Comparison of ENCODE assay signal across 8 mouse cellular contexts in genomic region chr19:6126789-6127580, GRCm38 (mm10). TPM values are rescaled to one million over a fixed set of nuclear protein-coding genes. Genes with fewer than 3 reads are reported as not detected.
DNase-seq lines count a peak whose midpoint lies in the region; ATAC-seq and TF ChIP-seq lines count a peak whose summit lies in the region.

No protein-coding gene starts in this region.

- H3K27ac ChIP-seq in kidney, embryonic 16.5 days (ENCODE audit: low read length) = peak overlapping the region; percentile 93
- H3K27ac ChIP-seq in brown adipose tissue, adult 24 weeks (replicated peaks; ENCODE audit: low read depth, low read length) = no peak overlapping the region; the same call in 1 of the 2 replicates
- H3K27ac ChIP-seq in hindbrain, postnatal 0 days = peak overlapping the region; percentile 93; the same call in 1 of the 2 replicates
- no peak overlapping the region for H3K27ac ChIP-seq in midbrain, postnatal 0 days (ENCODE audit: low read depth, low read length)

- WGBS in kidney, embryonic 16.5 days = 68% methylated on average over 10 of the region's 10 CpGs
- 75% methylated on average over 10 of the region's 10 CpGs for WGBS in hindbrain, postnatal 0 days
- WGBS in midbrain, postnatal 0 days = 76% methylated on average over 10 of the region's 10 CpGs

- ATAC-seq in kidney, embryonic 16.5 days (ENCODE audit: low FRiP score, low TSS enrichment) = no peak
- ATAC-seq in hindbrain, postnatal 0 days = no peak
- no peak for ATAC-seq in midbrain, postnatal 0 days (ENCODE audit: low FRiP score)

- peaks cover 5% of the 10 kb centered on the region; the same call in 1 of the 2 replicates for H3K4me1 ChIP-seq in kidney, embryonic 16.5 days (ENCODE audit: insufficient read depth, low read length)
- no peaks in the 10 kb centered on the region for H3K4me1 ChIP-seq in brown adipose tissue, adult 24 weeks (ENCODE audit: control insufficient read depth, insufficient read depth, insufficient read length, low read length)
- H3K4me1 ChIP-seq in hindbrain, postnatal 0 days (ENCODE audit: insufficient read depth, low read length) = no peaks in the 10 kb centered on the region
- no peaks in the 10 kb centered on the region for H3K4me1 ChIP-seq in midbrain, postnatal 0 days (ENCODE audit: insufficient read depth, low read length)

- H3K4me2 ChIP-seq in kidney, embryonic 16.5 days (replicated peaks; ENCODE audit: low read depth, low read length) = peak overlapping the region; percentile 64
- peak overlapping the region; percentile 60 for H3K4me2 ChIP-seq in hindbrain, postnatal 0 days (ENCODE audit: low read depth, low read length)
- peak overlapping the region; percentile 51 for H3K4me2 ChIP-seq in midbrain, postnatal 0 days (ENCODE audit: low read depth, low read length, poor library complexity, severe bottlenecking)

- DNase-seq in kidney, postnatal 14 days = no peak
- DNase-seq in hindbrain, postnatal 0 days (ENCODE audit: low spot score) = no peak
- no peak for DNase-seq in midbrain, postnatal 0 days (ENCODE audit: low spot score)
- no peak for DNase-seq in embryo, embryonic 10 days (ENCODE audit: low spot score)
- DNase-seq in spleen, postnatal 36 days (ENCODE audit: low spot score in 2 of 2) = no peak
- no peak for DNase-seq in right cerebral cortex, postnatal 10 days (ENCODE audit: low spot score in 2 of 2)

- peak overlapping the region; percentile 80; the same call in 1 of the 2 replicates for H3K9ac ChIP-seq in kidney, embryonic 16.5 days (replicated peaks; ENCODE audit: low read length)
- no peak overlapping the region; the same call in 1 of the 2 replicates for H3K9ac ChIP-seq in hindbrain, postnatal 0 days (replicated peaks; ENCODE audit: low read length)
- H3K9ac ChIP-seq in midbrain, postnatal 0 days (replicated peaks; ENCODE audit: low read length, poor library complexity, severe bottlenecking) = no peak overlapping the region

- H3K4me3 ChIP-seq in kidney, embryonic 16.5 days (ENCODE audit: low read length) = peak overlapping the region; percentile 64
- H3K4me3 ChIP-seq in brown adipose tissue, adult 24 weeks (ENCODE audit: insufficient read depth, low read depth, low read length) = peak overlapping the region; percentile 68
- H3K4me3 ChIP-seq in hindbrain, postnatal 0 days (ENCODE audit: low read length) = peak overlapping the region; percentile 51
- H3K4me3 ChIP-seq in midbrain, postnatal 0 days (ENCODE audit: low read depth, low read length) = peak overlapping the region; percentile 50

- H3K27me3 ChIP-seq in kidney, embryonic 16.5 days (ENCODE audit: insufficient read depth, low read length) = no peaks in the 10 kb centered on the region
- H3K27me3 ChIP-seq in hindbrain, postnatal 0 days (ENCODE audit: insufficient read depth, low read length) = no peaks in the 10 kb centered on the region
- H3K27me3 ChIP-seq in midbrain, postnatal 0 days (ENCODE audit: insufficient read depth, low read length) = no peaks in the 10 kb centered on the region

- TF ChIP-seq CTCF in hindbrain, postnatal 0 days (IDR thresholded peaks at IDR 0.05; ENCODE audit: low read depth) = no peak
- TF ChIP-seq CTCF in midbrain, postnatal 0 days (IDR thresholded peaks at IDR 0.05) = no peak

- no peaks in the 10 kb centered on the region for H3K9me3 ChIP-seq in kidney, embryonic 16.5 days (ENCODE audit: low read length)
- no peaks in the 10 kb centered on the region for H3K9me3 ChIP-seq in hindbrain, postnatal 0 days (ENCODE audit: low read length)
- no peaks in the 10 kb centered on the region for H3K9me3 ChIP-seq in midbrain, postnatal 0 days (ENCODE audit: low read length)

- H3K36me3 ChIP-seq in kidney, embryonic 16.5 days (ENCODE audit: insufficient read depth, low read length) = no peaks in the 10 kb centered on the region
- no peaks in the 10 kb centered on the region for H3K36me3 ChIP-seq in hindbrain, postnatal 0 days (ENCODE audit: insufficient read depth, low read length)
- H3K36me3 ChIP-seq in midbrain, postnatal 0 days (ENCODE audit: insufficient read depth, low read length) = 0 out of 2 replicates have a peak, but pooled peaks cover under 1% of the 10 kb centered on the region

RNA-seq across cellular contexts. Expression of gene Snx15, which starts 1.1 kb away (rescaled TPM):
- polyA plus RNA-seq in kidney, embryonic 16.5 days (2015; fragmentation: Nextera tagmentation; extraction: Ambion mirVana) = 33.3 and 36.2 TPM in 2 replicates
- polyA plus RNA-seq in brown adipose tissue, adult 24 weeks (2012; ENCODE audit: insufficient read depth, insufficient read length, missing spikeins) = 13.3 and 13.6 TPM in 2 replicates
- total RNA-seq in hindbrain, postnatal 0 days (2014; rRNA removed) = 71.4 and 84.4 TPM in 2 replicates
- 60.9 and 62.7 TPM in 2 replicates for polyA plus RNA-seq in hindbrain, postnatal 0 days (2015; fragmentation: Nextera tagmentation; extraction: Ambion mirVana)
- 51.0 and 66.4 TPM in 2 replicates for total RNA-seq in midbrain, postnatal 0 days (2014; rRNA removed)
- 66.1 and 69.1 TPM in 2 replicates for polyA plus RNA-seq in midbrain, postnatal 0 days (2015; fragmentation: Nextera tagmentation; extraction: Ambion mirVana)

RNA-seq across cellular contexts. Expression of gene Sac3d1, which starts 8.5 kb away (rescaled TPM):
- 42.3 and 43.7 TPM in 2 replicates for polyA plus RNA-seq in kidney, embryonic 16.5 days (2015; fragmentation: Nextera tagmentation; extraction: Ambion mirVana)
- 5.7 and 6.8 TPM in 2 replicates for polyA plus RNA-seq in brown adipose tissue, adult 24 weeks (2012; ENCODE audit: insufficient read depth, insufficient read length, missing spikeins)
- total RNA-seq in hindbrain, postnatal 0 days (2014; rRNA removed) = 91.0 and 91.5 TPM in 2 replicates
- polyA plus RNA-seq in hindbrain, postnatal 0 days (2015; fragmentation: Nextera tagmentation; extraction: Ambion mirVana) = 50.5 and 51.9 TPM in 2 replicates
- 66.6 and 73.1 TPM in 2 replicates for total RNA-seq in midbrain, postnatal 0 days (2014; rRNA removed)
- 52.6 and 53.1 TPM in 2 replicates for polyA plus RNA-seq in midbrain, postnatal 0 days (2015; fragmentation: Nextera tagmentation; extraction: Ambion mirVana)

RNA-seq across cellular contexts. Expression of gene Batf2, which starts 13.8 kb away (rescaled TPM):
- 0.47 and 0.84 TPM in 2 replicates for polyA plus RNA-seq in kidney, embryonic 16.5 days (2015; fragmentation: Nextera tagmentation; extraction: Ambion mirVana)
- 1.2 TPM in 1 of 2 replicates, not detected in the other for polyA plus RNA-seq in brown adipose tissue, adult 24 weeks (2012; ENCODE audit: insufficient read depth, insufficient read length, missing spikeins)
- not detected in 2 replicates for total RNA-seq in hindbrain, postnatal 0 days (2014; rRNA removed)
- 0.21 and 0.23 TPM in 2 replicates for polyA plus RNA-seq in hindbrain, postnatal 0 days (2015; fragmentation: Nextera tagmentation; extraction: Ambion mirVana)
- total RNA-seq in midbrain, postnatal 0 days (2014; rRNA removed) = not detected in 2 replicates
- not detected in 2 replicates for polyA plus RNA-seq in midbrain, postnatal 0 days (2015; fragmentation: Nextera tagmentation; extraction: Ambion mirVana)

RNA-seq across cellular contexts. Expression of gene Arl2, which starts 14.4 kb away (rescaled TPM):
- 111 and 113 TPM in 2 replicates for polyA plus RNA-seq in kidney, embryonic 16.5 days (2015; fragmentation: Nextera tagmentation; extraction: Ambion mirVana)
- polyA plus RNA-seq in brown adipose tissue, adult 24 weeks (2012; ENCODE audit: insufficient read depth, insufficient read length, missing spikeins) = 45.8 and 62.3 TPM in 2 replicates
- 112 and 123 TPM in 2 replicates for total RNA-seq in hindbrain, postnatal 0 days (2014; rRNA removed)
- polyA plus RNA-seq in hindbrain, postnatal 0 days (2015; fragmentation: Nextera tagmentation; extraction: Ambion mirVana) = 151 and 155 TPM in 2 replicates
- total RNA-seq in midbrain, postnatal 0 days (2014; rRNA removed) = 83.4 and 123 TPM in 2 replicates
- 159 and 174 TPM in 2 replicates for polyA plus RNA-seq in midbrain, postnatal 0 days (2015; fragmentation: Nextera tagmentation; extraction: Ambion mirVana)

RNA-seq across cellular contexts. Expression of gene Naaladl1, which starts 21.4 kb away (rescaled TPM):
- polyA plus RNA-seq in kidney, embryonic 16.5 days (2015; fragmentation: Nextera tagmentation; extraction: Ambion mirVana) = 0.40 and 0.47 TPM in 2 replicates
- not detected in 2 replicates for polyA plus RNA-seq in brown adipose tissue, adult 24 weeks (2012; ENCODE audit: insufficient read depth, insufficient read length, missing spikeins)
- total RNA-seq in hindbrain, postnatal 0 days (2014; rRNA removed) = 0.40 and 0.89 TPM in 2 replicates
- polyA plus RNA-seq in hindbrain, postnatal 0 days (2015; fragmentation: Nextera tagmentation; extraction: Ambion mirVana) = 0.36 and 0.43 TPM in 2 replicates
- 0.42 and 1.0 TPM in 2 replicates for total RNA-seq in midbrain, postnatal 0 days (2014; rRNA removed)
- polyA plus RNA-seq in midbrain, postnatal 0 days (2015; fragmentation: Nextera tagmentation; extraction: Ambion mirVana) = 0.41 and 0.53 TPM in 2 replicates

Comparison
In these comparisons a context has a peak if more than half of its experiments do, and no peak if none do; other contexts are left out.
1. H3K27ac ChIP-seq: peak in kidney, embryonic 16.5 days (single experiment) and hindbrain, postnatal 0 days (single experiment); none in brown adipose tissue, adult 24 weeks (single experiment) and midbrain, postnatal 0 days (single experiment).
2. Peak in every context shown above with its lines, with median percentiles within 50 percentile points of each other: H3K4me2 ChIP-seq and H3K4me3 ChIP-seq.